In genomic region chr11:95223473-95223872, GRCm38 (mm10) we compare ENCODE assay signal across 8 mouse cellular contexts. TPM values are rescaled to one million over a fixed set of nuclear protein-coding genes. Genes with fewer than 3 reads are reported as not detected.
A peak's percentile ranks its signal among the peaks of the same experiment; 100 is the strongest.
DNase-seq lines count a peak whose midpoint lies in the region; ATAC-seq lines count a peak whose summit lies in the region.

No protein-coding gene starts in this region.

- H3K4me3 ChIP-seq in embryonic facial prominence, embryonic 14.5 days (ENCODE audit: low read depth, low read length): peak overlapping the region; percentile 33
- peak overlapping the region; percentile 30 for H3K4me3 ChIP-seq in hindbrain, embryonic 14.5 days (replicated peaks; ENCODE audit: low read length)
- peak overlapping the region; percentile 19 for H3K4me3 ChIP-seq in neural tube, embryonic 12.5 days

- peak; percentile 24; the same call in 1 of the 2 replicates for ATAC-seq in embryonic facial prominence, embryonic 14.5 days (ENCODE audit: low read depth)
- no peak for ATAC-seq in hindbrain, embryonic 14.5 days (ENCODE audit: low FRiP score)
- ATAC-seq in neural tube, embryonic 12.5 days (ENCODE audit: low FRiP score, low read depth): no peak

- no peaks in the 10 kb centered on the region for H3K9me3 ChIP-seq in embryonic facial prominence, embryonic 14.5 days (ENCODE audit: control insufficient read depth, low read length)
- no peaks in the 10 kb centered on the region for H3K9me3 ChIP-seq in hindbrain, embryonic 14.5 days (ENCODE audit: control insufficient read depth, low read length)
- no peaks in the 10 kb centered on the region for H3K9me3 ChIP-seq in neural tube, embryonic 12.5 days

- peaks cover 27% of the 10 kb centered on the region for H3K27me3 ChIP-seq in embryonic facial prominence, embryonic 14.5 days (replicated peaks; ENCODE audit: control insufficient read depth, insufficient read depth, low read length)
- peaks cover 44% of the 10 kb centered on the region for H3K27me3 ChIP-seq in hindbrain, embryonic 14.5 days (ENCODE audit: control insufficient read depth, insufficient read depth, low read length)
- H3K27me3 ChIP-seq in neural tube, embryonic 12.5 days (replicated peaks): peaks cover 57% of the 10 kb centered on the region

- H3K4me1 ChIP-seq in embryonic facial prominence, embryonic 14.5 days (ENCODE audit: control insufficient read depth, insufficient read depth, low read length): peaks cover 23% of the 10 kb centered on the region
- peaks cover 5% of the 10 kb centered on the region; the same call in 1 of the 2 replicates for H3K4me1 ChIP-seq in hindbrain, embryonic 14.5 days (replicated peaks; ENCODE audit: control insufficient read depth, insufficient read depth, low read length)
- peaks cover 15% of the 10 kb centered on the region; the same call in 1 of the 2 replicates for H3K4me1 ChIP-seq in neural tube, embryonic 12.5 days

- H3K9ac ChIP-seq in embryonic facial prominence, embryonic 14.5 days (ENCODE audit: low read depth, low read length): peak overlapping the region; percentile 51
- H3K9ac ChIP-seq in hindbrain, embryonic 14.5 days: peak overlapping the region; percentile 50
- H3K9ac ChIP-seq in neural tube, embryonic 12.5 days: peak overlapping the region; percentile 27

- 0% methylated on average over 25 of the region's 31 CpGs for WGBS in embryonic facial prominence, embryonic 14.5 days
- under 1% methylated on average over 31 of the region's 31 CpGs for WGBS in hindbrain, embryonic 14.5 days
- under 1% methylated on average over 31 of the region's 31 CpGs for WGBS in neural tube, embryonic 12.5 days

- peak overlapping the region; percentile 71 for H3K27ac ChIP-seq in embryonic facial prominence, embryonic 14.5 days (replicated peaks; ENCODE audit: low read depth, low read length)
- no peak overlapping the region for H3K27ac ChIP-seq in hindbrain, embryonic 14.5 days
- H3K27ac ChIP-seq in neural tube, embryonic 12.5 days: no peak overlapping the region

- DNase-seq in right cerebral cortex, adult 18-20 months: peak; percentile 9
- no peak for DNase-seq in right cerebral cortex, postnatal 36 days (ENCODE audit: low spot score in 2 of 2)
- DNase-seq in embryonic facial prominence, embryonic 14.5 days (ENCODE audit: low spot score): peak; percentile 82
- DNase-seq in hindbrain, embryonic 14.5 days (ENCODE audit: low spot score): peak; percentile 38
- peak; percentile 20 for DNase-seq in liver
- no peak for DNase-seq in frontal cortex, postnatal 10 days (ENCODE audit: low spot score in 2 of 2)
- no peak for DNase-seq in spleen, postnatal 4 days (ENCODE audit: low spot score in 2 of 2)

- H3K4me2 ChIP-seq in embryonic facial prominence, embryonic 14.5 days (ENCODE audit: low read depth, low read length): peak overlapping the region; percentile 59
- peak overlapping the region; percentile 68 for H3K4me2 ChIP-seq in hindbrain, embryonic 14.5 days (replicated peaks)
- H3K4me2 ChIP-seq in neural tube, embryonic 12.5 days (replicated peaks): peak overlapping the region; percentile 54

- no peaks in the 10 kb centered on the region for H3K36me3 ChIP-seq in embryonic facial prominence, embryonic 14.5 days (ENCODE audit: control insufficient read depth, insufficient read depth, low read length)
- H3K36me3 ChIP-seq in hindbrain, embryonic 14.5 days (replicated peaks; ENCODE audit: control insufficient read depth, insufficient read depth): no peaks in the 10 kb centered on the region
- no peaks in the 10 kb centered on the region for H3K36me3 ChIP-seq in neural tube, embryonic 12.5 days

RNA-seq across cellular contexts. Expression of gene Tac4, which starts 37.9 kb away (rescaled TPM):
- polyA plus RNA-seq in embryonic facial prominence, embryonic 14.5 days (2014; fragmentation: Nextera tagmentation; extraction: Ambion mirVana): not detected in 2 replicates
- 0.17 TPM in 1 of 2 replicates, not detected in the other for polyA plus RNA-seq in hindbrain, embryonic 14.5 days (2014; fragmentation: Nextera tagmentation; extraction: Ambion mirVana)
- 0.15 TPM in 1 of 2 replicates, not detected in the other for polyA plus RNA-seq in neural tube, embryonic 12.5 days (2016; fragmentation: Nextera tagmentation; extraction: Ambion mirVana)

Comparison
In these comparisons a context has a peak if more than half of its experiments do, and no peak if none do; other contexts are left out.
1. DNase-seq: peak in right cerebral cortex, adult 18-20 months (single experiment), embryonic facial prominence, embryonic 14.5 days (single experiment), hindbrain, embryonic 14.5 days (single experiment) and liver (single experiment); none in right cerebral cortex, postnatal 36 days (0 of 2), frontal cortex, postnatal 10 days (0 of 2) and spleen, postnatal 4 days (0 of 2).
2. Peak in every context shown above with its lines, with median percentiles within 50 percentile points of each other: H3K4me2 ChIP-seq, H3K4me3 ChIP-seq and H3K9ac ChIP-seq.